Mouse (Mus musculus) ES-E14 (cell line): ENCODE results near the gene Tedc1. TPM values are rescaled to one million over a fixed set of nuclear protein-coding genes. Genes with fewer than 3 reads are reported as not detected.

Source experiments
- DNase-seq: peaks from one replicate; pipeline ENCODE4 v3.0.0-alpha.2; 2013; ENCODE audit warnings: low read depth, low spot score
- H3K27ac ChIP-seq: 2 replicates; pipeline ENCODE4 v1.5.1; 2012; ENCODE audit warnings: low read depth, mild to moderate bottlenecking, low read length, moderate library complexity, mixed read lengths; ENCODE audit not compliant: poor library complexity, insufficient read depth, severe bottlenecking
- H3K36me3 ChIP-seq: 2 replicates; pipeline ENCODE4 v1.6.1; 2012; ENCODE audit warnings: mild to moderate bottlenecking, low read length, moderate library complexity, mixed read lengths; ENCODE audit not compliant: control insufficient read depth, poor library complexity, insufficient read depth, severe bottlenecking
- H3K4me1 ChIP-seq, 2 experiments: fragments of 150-350 bp in 1 of 2; sonication (generic) in 1 of 2; 2 replicates each; pipeline ENCODE4 v1.6.1; 2012; ENCODE audit warnings: low read length in 2 of 2, mild to moderate bottlenecking in 1 of 2, mixed read lengths in 1 of 2; ENCODE audit not compliant: control insufficient read depth in 2 of 2, insufficient read depth in 2 of 2, poor library complexity in 1 of 2
- H3K4me3 ChIP-seq, 2 experiments: fragments of 150-350 bp in 1 of 2; sonication (generic) in 1 of 2; 2 replicates each; pipeline ENCODE4 v1.5.1; 2012; ENCODE audit warnings: low read length in 2 of 2, low read depth in 1 of 2, mild to moderate bottlenecking in 1 of 2, mixed read lengths in 1 of 2; ENCODE audit not compliant: insufficient read depth in 1 of 2, poor library complexity in 1 of 2, severe bottlenecking in 1 of 2
- H3K9ac ChIP-seq: 2 replicates; pipeline ENCODE4 v1.6.1; 2012; ENCODE audit warnings: low read depth, mild to moderate bottlenecking, low read length, mixed read lengths; ENCODE audit not compliant: poor library complexity, insufficient read depth, severe bottlenecking
- H3K9me3 ChIP-seq: fragments of 150-350 bp; sonication (generic); 2 replicates; pipeline ENCODE4 v1.6.1; 2012; ENCODE audit warnings: low read depth, mild to moderate bottlenecking, low read length; ENCODE audit not compliant: control insufficient read depth, insufficient read depth
- CHD2 ChIP-seq: IDR thresholded peaks from 2 replicates; pipeline ENCODE4 v1.6.1; 2014; ENCODE audit warnings: mild to moderate bottlenecking, low read depth, low read length, inconsistent platforms
- HCFC1 ChIP-seq: IDR thresholded peaks from 2 replicates; pipeline ENCODE4 v1.6.1; 2012; ENCODE audit warnings: low read length, inconsistent platforms, borderline replicate concordance; ENCODE audit not compliant: insufficient read depth
- MAFK ChIP-seq: IDR thresholded peaks from 2 replicates; pipeline ENCODE4 v1.6.1; 2014; ENCODE audit warnings: mild to moderate bottlenecking, low read depth, low read length, inconsistent platforms; ENCODE audit not compliant: insufficient read depth
- ZC3H11A ChIP-seq: IDR thresholded peaks from 2 replicates; pipeline ENCODE4 v1.6.1; 2012; ENCODE audit warnings: low read depth, mild to moderate bottlenecking, inconsistent platforms, low read length, borderline replicate concordance
- ZNF384 ChIP-seq: IDR thresholded peaks from 2 replicates; pipeline ENCODE4 v1.6.1; 2012; ENCODE audit warnings: low read depth, low read length, inconsistent platforms
- in situ Hi-C, 2 experiments: fragments of 600-800 bp; cut with MboI; formaldehyde crosslinking; loops; one replicate each; pipeline ENCODE4 v1.15.1; 2025; ENCODE audit warnings: low sequenced_read_pairs in 2 of 2, inconsistent platforms in 1 of 2; ENCODE audit not compliant: unreplicated experiment in 2 of 2
- total RNA-seq: library from RNA; depleted of rRNA; stranded (reverse); fragments of 300-350 nt; gene quantifications from 2 replicates; pipeline ENCODE4 v1.2.3, GENCODE M21; 2012

The Tedc1 gene
- total RNA-seq, 1 experiment = 30.3 TPM

GRCm38 (mm10) chr12:113147481-113147880, 8.7 kb upstream of the Tedc1 start:
- TF ChIP-seq CHD2 (no peak), HCFC1 (no peak), ZNF384 (no peak), MAFK (no peak), ZC3H11A (no peak)
- H3K36me3 ChIP-seq = peaks cover 21% of the 10 kb centered on the region
- peak overlapping the region; percentile 41; the same call in 1 of the 2 replicates for H3K9ac ChIP-seq
- H3K27ac ChIP-seq = no peak overlapping the region
- peaks cover 4 to 49% of the 10 kb centered on the region in 2 experiments for H3K4me1 ChIP-seq
- in situ Hi-C loops = no loop called here
- H3K4me3 ChIP-seq = no peak overlapping the region
- no peaks in the 10 kb centered on the region for H3K9me3 ChIP-seq
- DNase-seq = no peak

GRCm38 (mm10) chr12:113148381-113149035, 7.7 kb upstream of the Tedc1 start:
- no peak for TF ChIP-seq MAFK
- TF ChIP-seq ZC3H11A = no peak
- TF ChIP-seq ZNF384 = no peak
- no peak for TF ChIP-seq HCFC1
- no peak for TF ChIP-seq CHD2
- Histone ChIP-seq H3K9ac (peak overlapping the region; percentile 51; the same call in 1 of the 2 replicates), H3K36me3 (peaks cover 20% of the 10 kb centered on the region), H3K27ac (no peak overlapping the region), H3K9me3 (no peaks in the 10 kb centered on the region), H3K4me3 (peak overlapping the region; percentile 23 to 38; a peak in 3 of 4 replicates), H3K4me1 (peaks cover 4 to 49% of the 10 kb centered on the region in 2 experiments)
- DNase-seq = peak; percentile 64
- in situ Hi-C loops = no loop called here

- Histone ChIP-seq H3K4me1 (peaks cover 4 to 43% of the 10 kb centered on the region in 2 experiments), H3K4me3 (no peak overlapping the region), H3K27ac (no peak overlapping the region)
Observed at GRCm38 (mm10) chr12:113149341-113149740, 6.9 kb upstream of the Tedc1 start.

GRCm38 (mm10) chr12:113149896-113150295, 6.3 kb upstream of the Tedc1 start:
- in situ Hi-C loops = no loop called here
- Histone ChIP-seq H3K4me1 (peaks cover 4 to 47% of the 10 kb centered on the region in 2 experiments), H3K9me3 (no peaks in the 10 kb centered on the region), H3K36me3 (peaks cover 12% of the 10 kb centered on the region), H3K9ac (no peak overlapping the region), H3K4me3 (no peak overlapping the region), H3K27ac (no peak overlapping the region)
- DNase-seq = no peak
- no peak for TF ChIP-seq ZC3H11A
- no peak for TF ChIP-seq MAFK
- no peak for TF ChIP-seq CHD2
- TF ChIP-seq ZNF384 = no peak
- TF ChIP-seq HCFC1 = no peak

More at GRCm38 (mm10) chr12:113149341-113149740, 6.9 kb upstream of the Tedc1 start:
- TF ChIP-seq ZNF384 (no peak), HCFC1 (no peak), MAFK (no peak), ZC3H11A (no peak), CHD2 (no peak)
- no peak for DNase-seq
- H3K9me3 ChIP-seq = no peaks in the 10 kb centered on the region
- H3K9ac ChIP-seq = no peak overlapping the region
- in situ Hi-C loops = no loop called here
- H3K36me3 ChIP-seq = peaks cover 16% of the 10 kb centered on the region
